Mouse (Mus musculus) adrenal gland, postnatal 36 days (tissue): Measurements from ENCODE around the gene Klk1b1. TPM values are rescaled to one million over a fixed set of nuclear protein-coding genes. Genes with fewer than 3 reads are reported as not detected.
"Not testable (repeated sequence)": the region's sequence is repeated elsewhere in the genome, so short reads cannot be mapped to it uniquely, and the experiment has no call there.

Source experiments
- DNase-seq, 2 experiments: peaks; one replicate each; pipeline ENCODE4 v3.0.0; 2021; ENCODE audit warnings: mixed read lengths in 1 of 2
- total RNA-seq, 2 experiments: library from RNA; stranded (reverse); gene quantifications; 2 replicates each; pipeline ENCODE4 v1.2.3; 2021

Gene Klk1b1
- total RNA-seq, 2 experiments from 2014 or later = not detected

DNA sequence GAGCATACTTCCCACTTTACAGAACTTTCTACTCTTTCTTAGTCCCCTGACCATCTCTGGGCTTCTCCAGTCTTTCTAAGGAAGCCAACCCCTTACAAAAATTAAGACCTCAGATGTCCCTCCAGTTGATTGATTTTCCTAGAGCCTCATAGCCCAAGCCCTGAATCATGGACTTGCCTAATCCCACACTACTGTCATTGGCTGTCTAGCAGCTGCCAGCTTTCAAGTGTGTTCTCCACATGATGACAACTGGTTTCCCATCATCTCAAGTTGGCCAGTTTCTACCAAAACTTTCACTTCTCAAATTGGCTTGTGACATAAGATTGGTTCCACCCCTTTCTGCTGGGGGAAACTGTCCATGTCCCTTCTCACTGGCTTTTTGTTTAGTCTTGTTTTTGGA, 38.3 kb downstream of the Klk1b1 start:
- no peak for DNase-seq

DNA sequence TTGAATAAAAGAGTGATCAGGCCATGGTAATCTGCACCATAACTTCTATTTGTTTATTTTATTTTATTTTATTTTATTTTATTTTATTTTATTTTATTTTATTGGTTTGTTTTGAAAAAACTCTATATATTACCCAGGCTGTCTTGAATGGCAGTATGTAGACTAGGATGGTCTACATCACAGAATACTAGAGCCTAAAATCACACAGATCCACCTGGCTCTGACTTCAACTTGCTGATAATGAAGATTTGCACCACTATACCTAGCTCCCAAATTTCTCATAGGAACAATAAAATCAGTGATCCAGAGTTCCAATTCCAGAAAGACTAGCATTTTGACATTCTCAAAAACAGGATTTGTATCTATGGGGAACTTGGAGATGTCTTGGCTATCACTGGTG, 45.3 kb downstream of the Klk1b1 start, which contains the start of gene Klk1b26:
TSS of gene Klk1b26 (plus strand) at position 301 of the 400 bp plus-strand sequence.
- not testable (repeated sequence) for DNase-seq

DNA sequence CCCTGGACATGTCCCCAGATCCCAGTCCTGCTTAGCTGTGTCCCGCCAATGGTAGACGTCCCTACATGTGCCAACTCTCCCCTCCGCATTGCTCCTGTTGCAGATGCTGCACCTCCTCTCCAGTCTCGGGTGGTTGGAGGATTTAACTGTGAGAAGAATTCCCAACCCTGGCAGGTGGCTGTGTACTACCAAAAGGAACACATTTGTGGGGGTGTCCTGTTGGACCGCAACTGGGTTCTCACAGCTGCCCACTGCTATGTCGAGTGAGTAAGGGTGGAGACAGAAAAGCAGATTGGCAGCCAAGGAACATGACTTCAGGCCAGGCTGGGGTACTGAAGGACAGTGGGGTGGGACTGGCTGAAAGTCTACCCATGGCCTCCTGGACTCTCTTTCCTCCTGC, 48.1 kb downstream of the Klk1b1 start:
- DNase-seq = not testable (repeated sequence)

DNA sequence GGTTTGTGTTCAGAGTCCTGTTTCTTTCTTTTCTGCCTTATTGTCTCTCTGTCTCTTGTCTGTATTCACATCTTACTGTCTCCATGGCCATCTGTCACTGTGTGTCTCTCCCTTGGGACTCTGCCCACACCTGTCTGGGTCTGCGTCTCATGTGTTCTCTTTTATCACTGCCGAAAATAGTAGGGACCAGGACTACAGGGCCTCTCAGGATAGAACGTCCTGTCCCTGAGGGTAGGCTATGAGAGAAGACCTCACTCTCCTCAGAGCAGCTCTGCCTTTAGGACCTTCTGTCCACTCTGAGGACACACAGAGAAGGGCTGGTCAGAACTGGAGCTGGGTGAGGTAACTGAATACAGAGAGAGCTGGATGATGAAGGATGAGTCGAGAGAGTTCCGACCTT, 48.5 kb downstream of the Klk1b1 start:
- DNase-seq = no peak

Other genes starting within 250 kb of the Klk1b1 start
- not detected for gene Klk12, start 197.9 kb upstream of the Klk1b1 start, total RNA-seq
- gene Klk11, start 192.1 kb upstream of the Klk1b1 start, total RNA-seq = not detected
- under 1 TPM; 0.23 to 0.33 TPM for gene Klk10, start 185.7 kb upstream of the Klk1b1 start, total RNA-seq
- gene Klk9, start 174.9 kb upstream of the Klk1b1 start, total RNA-seq = not detected
- 1 to 10 TPM; 1.1 to 2.3 TPM for gene Klk8, start 169.2 kb upstream of the Klk1b1 start, total RNA-seq
- not detected for gene Klk7, start 155.5 kb upstream of the Klk1b1 start, total RNA-seq
- not detected for gene Klk6, start 142.3 kb upstream of the Klk1b1 start, total RNA-seq
- not detected for gene Klk5, start 124.8 kb upstream of the Klk1b1 start, total RNA-seq
- gene Klk4, start 85.6 kb upstream of the Klk1b1 start, total RNA-seq = not detected
- not detected for gene Klk15, start 33.0 kb upstream of the Klk1b1 start, total RNA-seq
- not detected for gene Klk1b8, start 16.1 kb upstream of the Klk1b1 start, total RNA-seq
- gene Klk1b9, start 9.3 kb downstream of the Klk1b1 start, total RNA-seq = not detected
- not detected for gene Klk1b11, start 29.1 kb downstream of the Klk1b1 start, total RNA-seq
- not detected for gene Klk1b26, start 45.4 kb downstream of the Klk1b1 start, total RNA-seq
- not detected for gene Klk1b27, start 85.5 kb downstream of the Klk1b1 start, total RNA-seq
- not detected for gene Klk1b21, start 135.6 kb downstream of the Klk1b1 start, total RNA-seq
- not detected for gene Klk1b22, start 145.9 kb downstream of the Klk1b1 start, total RNA-seq
- gene Klk1b16, start 170.0 kb downstream of the Klk1b1 start, total RNA-seq = not detected
- not detected for gene Klk1b24, start 221.5 kb downstream of the Klk1b1 start, total RNA-seq
- gene Klk1b3, start 231.4 kb downstream of the Klk1b1 start, total RNA-seq = not detected
- not detected for gene Klk1b4, start 240.7 kb downstream of the Klk1b1 start, total RNA-seq
- not detected for gene Klk1b5, start 249.2 kb downstream of the Klk1b1 start, total RNA-seq